Comparison of ENCODE assay signal across 13 mouse cellular contexts in genomic region chr1:76001124-76001523, GRCm38 (mm10).
DNase-seq lines count a peak whose midpoint lies in the region; ATAC-seq lines count a peak whose summit lies in the region.
"Had no signal": no experiment of that assay in that cellular context is flagged by ENCODE, and none has a peak within 500 bp of the region (broad histone marks: within the 10 kb centered on the region; RNA-seq: fewer than 3 reads in every experiment).

No protein-coding gene starts in this region.

- 55% methylated on average over 9 of the region's 9 CpGs for WGBS in embryonic facial prominence, embryonic 13.5 days
- 84% methylated on average over 9 of the region's 9 CpGs for WGBS in embryonic facial prominence, embryonic 10.5 days

- H3K4me3 ChIP-seq in embryonic facial prominence, embryonic 13.5 days: no peak overlapping the region
- H3K4me3 ChIP-seq in embryonic facial prominence, embryonic 10.5 days: no peak overlapping the region
- H3K4me3 ChIP-seq: heart, embryonic 12.5 days; intestine, embryonic 15.5 days; limb, embryonic 12.5 days; neural tube, embryonic 12.5 days had no signal

- no peaks in the 10 kb centered on the region for H3K9me3 ChIP-seq in embryonic facial prominence, embryonic 13.5 days
- peaks cover 3% of the 10 kb centered on the region; the same call in 1 of the 2 replicates for H3K9me3 ChIP-seq in embryonic facial prominence, embryonic 10.5 days
- H3K9me3 ChIP-seq: intestine, embryonic 15.5 days; neural tube, embryonic 12.5 days had no signal

- intact Hi-C loops in left cerebral cortex, postnatal 25 days (cut with DNase I): no loop called here
- intact Hi-C loops in heart, postnatal 10 days (cut with DNase I): no loop called here

- H3K4me2 ChIP-seq in embryonic facial prominence, embryonic 13.5 days: no peak overlapping the region
- H3K4me2 ChIP-seq: heart, embryonic 12.5 days; intestine, embryonic 15.5 days; limb, embryonic 12.5 days; neural tube, embryonic 12.5 days had no signal

- ATAC-seq in embryonic facial prominence, embryonic 13.5 days (ENCODE audit: insufficient number of reproducible peaks, insufficient read depth, low FRiP score, low TSS enrichment, low read depth): no peak
- ATAC-seq: intestine, embryonic 15.5 days; lung, postnatal 0 days had no signal

- peak overlapping the region; percentile 19; the same call in 1 of the 2 replicates for H3K27ac ChIP-seq in embryonic facial prominence, embryonic 13.5 days
- no peak overlapping the region for H3K27ac ChIP-seq in embryonic facial prominence, embryonic 10.5 days (replicated peaks)
- H3K27ac ChIP-seq: intestine, embryonic 15.5 days; limb, embryonic 12.5 days; neural tube, embryonic 12.5 days had no signal

- H3K9ac ChIP-seq in embryonic facial prominence, embryonic 13.5 days: no peak overlapping the region
- H3K9ac ChIP-seq: heart, embryonic 12.5 days; intestine, embryonic 15.5 days; limb, embryonic 12.5 days; neural tube, embryonic 12.5 days had no signal

- DNase-seq in embryonic facial prominence, embryonic 10.5 days (ENCODE audit: low spot score): no peak
- peak; percentile 67 for DNase-seq in adrenal gland, adult 2 months
- peak; percentile 20 for DNase-seq in cerebellum, adult 9-11 months
- DNase-seq in left cerebral cortex, postnatal 25 days (ENCODE audit: low spot score in 2 of 2): peak; percentile 11 to 35
- no peak for DNase-seq in testis, postnatal 10 days (ENCODE audit: low spot score)
- DNase-seq in heart, postnatal 10 days: no peak
- no peak for DNase-seq in heart, postnatal 4 days

- H3K27me3 ChIP-seq in embryonic facial prominence, embryonic 13.5 days: no peaks in the 10 kb centered on the region
- H3K27me3 ChIP-seq in embryonic facial prominence, embryonic 10.5 days (replicated peaks; ENCODE audit: low read depth, poor library complexity, severe bottlenecking): no peaks in the 10 kb centered on the region
- H3K27me3 ChIP-seq: heart, embryonic 12.5 days; intestine, embryonic 15.5 days; limb, embryonic 12.5 days; neural tube, embryonic 12.5 days had no signal

- no peaks in the 10 kb centered on the region for H3K36me3 ChIP-seq in embryonic facial prominence, embryonic 13.5 days
- no peaks in the 10 kb centered on the region for H3K36me3 ChIP-seq in embryonic facial prominence, embryonic 10.5 days (replicated peaks)
- H3K36me3 ChIP-seq: heart, embryonic 12.5 days; intestine, embryonic 15.5 days; limb, embryonic 12.5 days; neural tube, embryonic 12.5 days had no signal

- peaks cover 7% of the 10 kb centered on the region for H3K4me1 ChIP-seq in embryonic facial prominence, embryonic 13.5 days
- no peaks in the 10 kb centered on the region for H3K4me1 ChIP-seq in embryonic facial prominence, embryonic 10.5 days
- H3K4me1 ChIP-seq: heart, embryonic 12.5 days; intestine, embryonic 15.5 days; limb, embryonic 12.5 days; neural tube, embryonic 12.5 days had no signal

Comparison
In these comparisons a context has a peak if more than half of its experiments do, and no peak if none do; other contexts are left out.
1. DNase-seq: peak in adrenal gland, adult 2 months (single experiment), cerebellum, adult 9-11 months (single experiment) and left cerebral cortex, postnatal 25 days (2 of 2); none in embryonic facial prominence, embryonic 10.5 days (single experiment), testis, postnatal 10 days (single experiment), heart, postnatal 10 days (0 of 2) and heart, postnatal 4 days (single experiment).